Mouse (Mus musculus) thymus, adult 18-20 months (tissue): ENCODE data around the gene Hipk4.

Experiments
- DNase-seq, 2 experiments: peaks; one replicate each; pipeline ENCODE4 v3.0.0; 2022; ENCODE audit warnings: mixed read lengths in 2 of 2

Gene Hipk4

GRCm38 (mm10) chr7:27540935-27541334 lies 17.9 kb downstream of the Hipk4 start:
- DNase-seq: peak in 1 of 2 experiments; percentile 38

GRCm38 (mm10) chr7:27541431-27541830 lies 18.4 kb downstream of the Hipk4 start:
- DNase-seq: peak; percentile 90 to 96

- DNase-seq: no peak
Measured at GRCm38 (mm10) chr7:27541922-27542321, 18.9 kb downstream of the Hipk4 start.

- peak; percentile 93 to 94 for DNase-seq
Measured at GRCm38 (mm10) chr7:27542392-27543033, 19.4 kb downstream of the Hipk4 start.

- no peak for DNase-seq
Measured at GRCm38 (mm10) chr7:27543065-27543464, 20.0 kb downstream of the Hipk4 start.

- DNase-seq: no peak
Measured at GRCm38 (mm10) chr7:27543851-27544250, 20.8 kb downstream of the Hipk4 start.

- peak; percentile 65 to 86 for DNase-seq
Measured at GRCm38 (mm10) chr7:27544675-27545370, 21.8 kb downstream of the Hipk4 start.

GRCm38 (mm10) chr7:27549597-27549996 lies 26.5 kb downstream of the Hipk4 start:
- DNase-seq: no peak

- no peak for DNase-seq
Measured at GRCm38 (mm10) chr7:27552070-27552469, 29.0 kb downstream of the Hipk4 start.

- peak; percentile 96 to 98 for DNase-seq
Measured at GRCm38 (mm10) chr7:27552931-27553513, 30.0 kb downstream of the Hipk4 start, which contains the start of the genes Pld3 and 2310022A10Rik. Gene Pld3 (minus strand): TSS chr7:27553218. Gene 2310022A10Rik (plus strand): TSS chr7:27553233.

GRCm38 (mm10) chr7:27560291-27560887 lies 37.3 kb downstream of the Hipk4 start:
- no peak for DNase-seq

- DNase-seq: no peak
Measured at GRCm38 (mm10) chr7:27560978-27561377, 37.9 kb downstream of the Hipk4 start.

GRCm38 (mm10) chr7:27569580-27570224 lies 46.6 kb downstream of the Hipk4 start:
- no peak for DNase-seq

GRCm38 (mm10) chr7:27572133-27572532 lies 49.1 kb downstream of the Hipk4 start:
- DNase-seq: no peak

- no peak for DNase-seq
Measured at GRCm38 (mm10) chr7:27574124-27574880, 51.2 kb downstream of the Hipk4 start.

- DNase-seq: peak in 1 of 2 experiments; percentile 31
Measured at GRCm38 (mm10) chr7:27576914-27577313, 53.8 kb downstream of the Hipk4 start.

GRCm38 (mm10) chr7:27577589-27577988 lies 54.5 kb downstream of the Hipk4 start:
- no peak for DNase-seq

GRCm38 (mm10) chr7:27578465-27578864 lies 55.4 kb downstream of the Hipk4 start:
- DNase-seq: no peak

- no peak for DNase-seq
Measured at GRCm38 (mm10) chr7:27580380-27581174, 57.5 kb downstream of the Hipk4 start.
